Mouse (Mus musculus) bone marrow macrophage, adult 2 months (primary cell): ENCODE measurements around the gene Pcp2.

Experiments used
- CTCF ChIP-seq: IDR thresholded peaks from 2 replicates; pipeline ENCODE4 v1.5.1; 2012; ENCODE audit warnings: low read depth, mild to moderate bottlenecking, low read length, moderate library complexity
- POLR2A ChIP-seq: IDR thresholded peaks from 2 replicates; pipeline ENCODE4 v1.6.1; 2012; ENCODE audit warnings: mild to moderate bottlenecking, low read depth, low read length, borderline replicate concordance

DNA sequence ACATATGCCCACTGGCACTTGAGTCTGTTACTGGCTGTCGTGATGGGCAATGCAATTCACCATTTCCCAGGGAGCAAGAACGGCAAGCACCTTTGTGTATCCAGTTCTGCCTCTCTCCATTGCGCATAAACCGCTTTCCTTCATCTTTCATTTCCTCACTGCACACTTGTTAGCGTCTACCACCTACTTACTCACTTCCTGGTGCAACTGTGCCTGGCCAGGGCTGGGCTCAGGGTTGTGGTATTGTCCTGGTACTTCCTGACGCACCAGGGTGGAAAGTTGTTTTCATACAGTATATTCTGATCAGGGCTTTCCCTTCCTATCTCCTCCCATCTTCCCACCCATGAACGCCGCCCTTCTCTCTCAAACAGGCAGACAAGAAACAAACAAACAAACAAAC is 35.5 kb upstream of the Pcp2 start:
- TF ChIP-seq POLR2A (no peak), CTCF (no peak)
